Mouse (Mus musculus): ENCODE data around the gene Gm2174.

Gene Gm2174

DNA sequence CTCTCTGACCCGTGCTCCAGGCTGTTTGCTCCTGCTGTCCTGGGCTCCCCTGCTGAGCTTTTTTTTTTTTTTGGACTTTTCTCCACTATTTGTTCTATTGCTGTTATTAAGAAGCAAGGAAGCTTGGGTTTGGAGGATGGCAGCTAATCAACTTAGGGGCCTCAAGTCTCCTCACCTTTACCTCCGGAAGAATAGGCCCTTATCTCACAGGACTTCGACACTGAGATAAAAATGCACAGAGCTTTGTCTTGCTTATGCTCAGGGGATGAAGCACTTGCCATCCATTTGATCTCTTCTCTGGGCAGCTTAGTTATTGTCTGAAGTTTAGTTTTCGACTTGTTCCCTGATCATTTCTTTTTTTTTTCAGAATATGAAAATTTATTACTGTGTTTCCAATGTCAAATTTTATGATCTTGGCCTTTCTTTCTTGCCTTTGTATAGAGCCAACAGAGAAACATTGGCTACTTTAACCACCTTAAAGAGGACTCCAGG is at the start of gene Gm2174:
Gene Gm2174 (plus strand): TSS at position 442 of the 492 bp plus-strand sequence.
- in situ Hi-C loops (cut with MboI; ENCODE audit: low pct_unique_long_range_greater_than_20kb in 1 of 2, low sequenced_read_pairs in 2 of 2, unreplicated experiment in 1 of 2), result no loop called here

DNA sequence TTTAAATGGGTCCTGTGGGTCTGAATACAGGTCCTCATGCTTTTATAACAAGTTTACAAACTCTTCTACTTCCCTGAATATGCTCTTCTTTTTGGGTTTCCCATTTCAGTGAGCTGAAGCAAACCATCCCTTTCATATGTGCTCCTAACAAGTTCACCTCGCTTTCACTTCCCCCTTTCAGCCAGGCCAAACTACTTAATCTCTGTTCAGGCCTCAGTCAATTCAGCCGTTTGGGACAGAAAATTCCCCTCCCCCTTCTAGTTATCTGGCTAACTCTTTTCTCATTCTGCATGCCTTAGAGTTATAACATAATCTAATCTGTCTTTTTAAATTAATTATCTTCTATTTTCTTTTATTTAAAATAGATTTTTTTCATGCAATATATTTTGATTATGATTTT is 43.1 kb upstream of the Gm2174 start:
- in situ Hi-C loops (cut with MboI; ENCODE audit: low pct_unique_long_range_greater_than_20kb in 1 of 2, low sequenced_read_pairs in 2 of 2, unreplicated experiment in 1 of 2), result no loop called here

- in situ Hi-C loops (cut with MboI; ENCODE audit: low pct_unique_long_range_greater_than_20kb in 1 of 2, low sequenced_read_pairs in 2 of 2, unreplicated experiment in 1 of 2), result no loop called here
Measured at GRCm38 (mm10) chrX:56405482-56405881, 42.3 kb upstream of the Gm2174 start.

- in situ Hi-C loops (cut with MboI; ENCODE audit: low pct_unique_long_range_greater_than_20kb in 1 of 2, low sequenced_read_pairs in 2 of 2, unreplicated experiment in 1 of 2), result no loop called here
Measured at GRCm38 (mm10) chrX:56406128-56406527, 41.6 kb upstream of the Gm2174 start.

DNA sequence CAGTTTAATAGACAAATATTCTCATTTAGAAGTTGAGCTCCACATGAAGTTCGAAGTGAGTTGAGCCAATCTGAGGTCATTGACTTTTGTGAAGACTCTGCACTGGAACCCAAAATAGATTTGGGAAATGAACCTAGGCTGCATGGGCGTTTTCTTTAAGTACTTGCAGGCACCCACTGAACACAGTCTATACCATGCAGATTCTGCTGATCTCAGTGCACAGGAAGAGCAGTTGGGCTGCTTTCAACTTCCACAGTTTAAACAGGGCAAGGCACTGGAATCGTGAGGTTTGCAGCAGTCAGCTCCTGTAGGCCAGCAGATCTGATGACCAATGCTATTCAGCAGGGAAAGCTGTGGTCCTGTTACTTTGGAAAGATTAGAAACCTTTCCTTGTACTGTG is 31.5 kb upstream of the Gm2174 start:
- in situ Hi-C loops (cut with MboI; ENCODE audit: low pct_unique_long_range_greater_than_20kb in 1 of 2, low sequenced_read_pairs in 2 of 2, unreplicated experiment in 1 of 2), result no loop called here

- in situ Hi-C loops (cut with MboI; ENCODE audit: low pct_unique_long_range_greater_than_20kb in 1 of 2, low sequenced_read_pairs in 2 of 2, unreplicated experiment in 1 of 2), result no loop called here
Measured at GRCm38 (mm10) chrX:56417541-56417940, 30.2 kb upstream of the Gm2174 start.

DNA sequence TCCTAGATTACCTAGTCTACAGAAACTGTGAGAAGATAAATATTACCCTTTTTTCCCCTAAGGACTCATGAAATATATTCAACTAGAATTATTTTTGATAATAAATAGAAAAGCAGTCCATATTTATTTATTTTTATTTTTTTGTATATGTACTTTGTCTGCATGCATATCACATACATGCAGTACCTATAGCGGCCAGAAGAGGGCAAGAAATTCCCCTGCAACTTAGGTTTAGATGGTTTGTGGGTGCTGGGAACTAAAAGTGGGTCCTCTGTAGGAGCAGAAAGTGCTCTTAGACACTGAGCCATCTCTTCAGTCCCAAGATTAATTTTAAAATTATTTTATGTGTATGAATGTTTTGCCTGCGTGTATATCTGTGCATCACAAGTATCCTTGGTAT is 17.2 kb upstream of the Gm2174 start:
- in situ Hi-C loops (cut with MboI; ENCODE audit: low pct_unique_long_range_greater_than_20kb in 1 of 2, low sequenced_read_pairs in 2 of 2, unreplicated experiment in 1 of 2), result loop anchor here (10.0 kb wide), 2 partner anchors 54 to 64 kb away; no protein-coding TSS in a partner anchor

DNA sequence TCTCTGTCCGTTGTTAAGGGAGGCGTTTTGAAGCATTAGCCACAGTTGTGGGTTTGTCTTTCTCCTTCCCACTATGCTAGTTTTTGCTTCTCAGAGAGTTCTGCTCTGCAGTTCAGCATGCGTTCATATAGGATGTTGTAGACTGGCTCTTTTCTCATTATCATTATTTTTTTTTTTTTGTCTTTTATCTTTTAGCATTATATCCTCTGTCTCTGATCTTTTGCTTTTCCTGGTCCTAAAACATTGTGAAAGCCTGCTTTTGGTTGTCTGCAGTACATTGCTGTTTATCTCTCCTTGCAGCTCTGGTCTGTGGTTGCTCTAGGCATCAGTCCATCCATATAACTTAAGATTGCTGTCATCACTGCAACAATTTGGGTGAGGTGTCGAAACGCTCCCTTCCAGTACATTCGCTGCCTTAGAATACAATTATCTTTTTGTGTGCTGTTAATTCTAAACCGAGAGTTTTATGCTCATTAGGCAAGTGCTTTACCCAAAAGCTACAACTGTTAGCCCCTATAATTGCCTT is 11.9 kb upstream of the Gm2174 start:
- in situ Hi-C loops (cut with MboI; ENCODE audit: low pct_unique_long_range_greater_than_20kb in 1 of 2, low sequenced_read_pairs in 2 of 2, unreplicated experiment in 1 of 2), result loop anchor here (10.0 kb wide), 2 partner anchors 49 to 59 kb away; no protein-coding TSS in a partner anchor

GRCm38 (mm10) chrX:56446487-56447428 is 1.0 kb upstream of the Gm2174 start:
- in situ Hi-C loops (cut with MboI; ENCODE audit: low pct_unique_long_range_greater_than_20kb in 1 of 2, low sequenced_read_pairs in 2 of 2, unreplicated experiment in 1 of 2), result no loop called here

DNA sequence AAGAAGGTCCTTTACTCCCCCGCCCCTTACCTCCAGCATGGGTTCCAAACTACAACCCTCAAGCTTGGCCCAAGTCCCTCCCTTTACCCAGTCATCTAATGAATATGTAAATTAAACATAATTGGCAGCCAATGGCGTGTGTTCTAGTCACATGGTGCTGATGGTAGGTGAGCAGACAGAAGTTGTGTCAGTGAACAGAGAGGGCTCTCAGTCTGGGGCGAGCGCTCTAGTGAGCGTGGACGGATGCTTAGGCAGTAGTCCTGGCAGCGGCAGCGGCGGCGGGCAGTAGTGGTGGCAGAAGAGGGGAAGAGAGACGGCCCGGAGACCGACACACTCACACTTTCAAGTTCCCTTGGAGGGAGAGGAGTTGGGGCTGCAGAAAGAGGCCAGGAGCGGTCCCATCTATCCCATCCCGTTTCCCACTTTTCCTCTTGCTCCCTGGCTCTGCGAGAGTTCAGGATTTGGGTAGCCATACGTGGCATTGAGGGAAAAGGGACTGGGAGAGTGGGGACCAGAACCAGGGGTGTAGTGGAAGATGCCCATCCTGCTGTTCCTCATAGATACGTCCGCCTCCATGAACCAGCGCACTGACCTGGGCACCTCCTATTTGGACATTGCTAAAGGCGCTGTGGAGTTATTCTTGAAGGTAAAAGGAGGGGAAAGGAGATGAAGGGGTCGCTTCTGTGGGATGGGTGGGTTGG is 7.1 kb downstream of the Gm2174 start, which contains the start of gene Ints6l:
Gene Ints6l (plus strand): TSS at position 187 of the 701 bp plus-strand sequence.
- in situ Hi-C loops (cut with MboI; ENCODE audit: low pct_unique_long_range_greater_than_20kb in 1 of 2, low sequenced_read_pairs in 2 of 2, unreplicated experiment in 1 of 2), result no loop called here

GRCm38 (mm10) chrX:56455372-56456246 is 7.8 kb downstream of the Gm2174 start:
- in situ Hi-C loops (cut with MboI; ENCODE audit: low pct_unique_long_range_greater_than_20kb in 1 of 2, low sequenced_read_pairs in 2 of 2, unreplicated experiment in 1 of 2), result no loop called here

DNA sequence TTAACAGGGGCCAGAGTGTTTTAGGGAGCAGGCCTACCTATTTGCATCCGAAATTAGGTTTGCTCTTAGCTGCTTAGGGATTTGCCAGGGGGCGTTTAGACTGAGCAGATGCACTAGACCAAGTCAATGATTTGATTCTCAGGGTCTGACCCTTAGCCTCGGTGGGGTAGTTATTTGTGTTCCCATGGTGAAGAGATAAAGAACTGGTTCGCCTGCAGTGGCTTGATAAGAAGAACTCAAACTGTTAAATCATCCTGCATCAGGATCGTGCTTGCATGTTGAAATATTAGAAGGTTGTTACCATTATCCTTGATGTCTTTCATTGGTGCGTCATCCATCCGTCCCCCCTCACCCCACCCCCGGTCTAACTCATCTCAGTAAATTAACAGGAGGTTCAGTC is 8.6 kb downstream of the Gm2174 start:
- in situ Hi-C loops (cut with MboI; ENCODE audit: low pct_unique_long_range_greater_than_20kb in 1 of 2, low sequenced_read_pairs in 2 of 2, unreplicated experiment in 1 of 2), result no loop called here

GRCm38 (mm10) chrX:56462020-56462933 is 14.5 kb downstream of the Gm2174 start:
- in situ Hi-C loops (cut with MboI; ENCODE audit: low pct_unique_long_range_greater_than_20kb in 1 of 2, low sequenced_read_pairs in 2 of 2, unreplicated experiment in 1 of 2), result no loop called here

DNA sequence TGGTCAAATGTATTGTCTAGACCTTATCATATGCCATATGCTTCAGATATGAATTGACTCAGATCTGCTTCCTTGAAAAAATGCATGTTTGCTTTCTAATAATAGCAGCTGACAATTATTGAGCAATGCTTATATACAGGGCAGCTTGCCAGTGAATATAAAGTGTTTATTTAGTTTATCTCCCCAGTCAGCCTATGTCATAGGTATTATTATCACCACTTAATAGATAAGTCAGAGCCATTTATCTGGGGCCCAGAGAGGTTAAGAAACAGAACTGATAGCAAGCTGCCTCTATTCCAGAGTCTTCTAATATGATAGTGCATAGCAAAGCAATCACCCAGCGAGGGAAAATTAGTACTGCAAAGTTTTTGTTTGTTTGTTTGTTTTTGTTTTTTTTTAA is 17.1 kb downstream of the Gm2174 start:
- in situ Hi-C loops (cut with MboI; ENCODE audit: low pct_unique_long_range_greater_than_20kb in 1 of 2, low sequenced_read_pairs in 2 of 2, unreplicated experiment in 1 of 2), result no loop called here

- in situ Hi-C loops (cut with MboI; ENCODE audit: low pct_unique_long_range_greater_than_20kb in 1 of 2, low sequenced_read_pairs in 2 of 2, unreplicated experiment in 1 of 2), result no loop called here
Measured at GRCm38 (mm10) chrX:56467688-56468087, 19.9 kb downstream of the Gm2174 start.

GRCm38 (mm10) chrX:56468422-56468821 is 20.7 kb downstream of the Gm2174 start:
- in situ Hi-C loops (cut with MboI; ENCODE audit: low pct_unique_long_range_greater_than_20kb in 1 of 2, low sequenced_read_pairs in 2 of 2, unreplicated experiment in 1 of 2), result no loop called here

DNA sequence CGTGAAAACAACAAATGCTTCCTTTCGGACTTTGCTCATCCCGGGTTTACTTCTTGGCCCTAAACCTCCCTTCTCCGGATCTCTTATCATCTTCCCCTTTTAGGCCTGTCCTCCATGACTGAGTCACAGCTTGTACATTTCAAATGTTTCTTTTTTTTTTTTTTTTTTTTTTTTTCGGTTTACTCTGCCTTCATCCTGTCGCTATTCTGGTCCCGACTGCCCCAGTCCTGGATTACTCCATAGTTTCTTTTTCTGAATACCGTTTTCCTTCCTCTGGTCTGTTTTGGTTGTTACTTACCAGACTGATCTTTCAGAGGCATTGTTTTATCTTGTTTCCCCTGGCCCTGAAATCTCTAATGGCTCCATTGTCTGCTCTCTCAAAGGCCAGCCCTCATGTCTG is 26.3 kb downstream of the Gm2174 start:
- in situ Hi-C loops (cut with MboI; ENCODE audit: low pct_unique_long_range_greater_than_20kb in 1 of 2, low sequenced_read_pairs in 2 of 2, unreplicated experiment in 1 of 2), result no loop called here
